Mouse (Mus musculus): Measurements from ENCODE around the gene 6030468B19Rik. TPM values are rescaled to one million over a fixed set of nuclear protein-coding genes. Genes with fewer than 3 reads are reported as not detected.

The 6030468B19Rik gene
- polyA plus RNA-seq, 1 experiment from 2014 or later: not detected

DNA sequence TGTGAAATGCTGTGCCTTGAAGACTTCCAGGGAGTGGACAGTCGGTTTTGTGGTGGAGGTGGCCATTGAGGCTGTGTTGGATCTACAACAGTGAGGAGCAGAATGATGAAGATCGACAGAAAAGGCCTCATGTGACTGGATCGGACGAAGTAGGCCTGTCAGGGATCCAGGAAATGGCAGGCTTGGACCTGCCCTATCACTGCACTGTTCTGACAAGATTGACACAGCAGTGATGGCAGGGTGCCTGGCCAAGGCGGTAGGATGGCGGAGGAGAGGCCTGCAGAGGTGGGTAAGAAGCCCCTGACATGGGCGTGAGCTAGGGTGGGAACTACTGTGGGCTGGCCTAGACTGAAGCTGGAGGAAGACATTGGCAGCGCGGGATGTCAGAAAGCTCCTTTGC, 33.1 kb upstream of the 6030468B19Rik start:
- Histone ChIP-seq H3K36me3 (ENCODE audit: control insufficient read depth, insufficient read depth, low read length) (peaks cover 9% of the 10 kb centered on the region), H3K4me3 (ENCODE audit: low read depth, low read length) (no peak overlapping the region), H3K27ac (ENCODE audit: low read depth, low read length) (no peak overlapping the region), H3K27me3 (ENCODE audit: control insufficient read depth, insufficient read depth, low read length) (no peaks in the 10 kb centered on the region), H3K9me3 (ENCODE audit: control insufficient read depth, low read length) (no peaks in the 10 kb centered on the region), H3K9ac (ENCODE audit: low read depth, low read length) (no peak overlapping the region), H3K4me2 (replicated peaks; ENCODE audit: low read depth, low read length) (no peak overlapping the region), H3K4me1 (replicated peaks; ENCODE audit: control insufficient read depth, insufficient read depth, low read length) (no peaks in the 10 kb centered on the region)
- ATAC-seq (ENCODE audit: low FRiP score): no peak
- no peak for DNase-seq (ENCODE audit: low spot score)
- 93% methylated on average over 9 of the region's 9 CpGs for WGBS

DNA sequence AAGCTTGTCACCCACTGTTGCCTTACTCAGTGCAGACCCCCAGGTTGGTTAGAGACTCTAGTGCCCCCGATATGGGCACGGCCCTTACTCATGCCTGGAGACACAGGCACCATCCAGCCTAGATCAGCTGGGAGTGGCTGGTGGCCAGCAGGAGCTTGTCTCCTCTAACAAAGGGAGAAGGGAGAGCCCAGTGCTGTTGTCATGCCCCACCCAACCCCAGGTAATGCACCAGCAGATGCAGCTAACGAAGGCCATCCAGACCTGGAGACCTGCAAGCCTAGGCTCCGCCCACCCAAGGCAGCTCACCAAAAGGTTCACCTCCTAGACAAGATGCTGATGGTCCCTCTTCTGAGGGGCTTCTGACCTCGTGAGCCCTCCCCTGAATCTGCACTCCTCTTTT, 32.1 kb upstream of the 6030468B19Rik start:
- no peak for ATAC-seq (ENCODE audit: low FRiP score)
- Histone ChIP-seq H3K36me3 (ENCODE audit: control insufficient read depth, insufficient read depth, low read length) (peaks cover 7% of the 10 kb centered on the region; the same call in 1 of the 2 replicates), H3K4me2 (replicated peaks; ENCODE audit: low read depth, low read length) (no peak overlapping the region), H3K9ac (ENCODE audit: low read depth, low read length) (no peak overlapping the region), H3K27ac (ENCODE audit: low read depth, low read length) (no peak overlapping the region), H3K4me3 (ENCODE audit: low read depth, low read length) (no peak overlapping the region), H3K9me3 (ENCODE audit: control insufficient read depth, low read length) (no peaks in the 10 kb centered on the region), H3K27me3 (ENCODE audit: control insufficient read depth, insufficient read depth, low read length) (no peaks in the 10 kb centered on the region), H3K4me1 (replicated peaks; ENCODE audit: control insufficient read depth, insufficient read depth, low read length) (no peaks in the 10 kb centered on the region)
- WGBS: 88% methylated on average over 5 of the region's 5 CpGs
- DNase-seq (ENCODE audit: low spot score): no peak

DNA sequence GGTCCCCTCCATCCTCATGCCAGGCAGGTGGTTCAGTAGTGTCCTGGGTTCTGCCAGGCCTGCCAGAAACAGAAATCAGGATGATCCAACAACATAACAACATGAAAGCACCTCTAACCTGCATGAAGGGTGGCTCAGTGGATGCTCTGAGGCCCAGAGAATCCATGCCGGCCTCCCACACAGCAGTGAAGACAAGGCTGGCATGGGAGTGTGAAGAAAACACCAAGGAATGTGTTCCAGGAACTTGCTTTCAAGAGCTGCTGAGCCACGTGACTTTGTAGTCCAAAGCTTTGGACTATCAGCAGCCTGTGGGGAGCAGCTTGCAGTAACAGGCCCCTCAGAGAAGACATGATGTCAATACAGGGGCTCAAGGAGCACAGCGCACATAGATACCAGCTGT, 31.2 kb upstream of the 6030468B19Rik start:
- DNase-seq (ENCODE audit: low spot score) (no peak), ATAC-seq (ENCODE audit: low FRiP score) (no peak)
- H3K36me3 ChIP-seq (ENCODE audit: control insufficient read depth, insufficient read depth, low read length): 0 out of 2 replicates have a peak, but pooled peaks cover 5% of the 10 kb centered on the region
- H3K9me3 ChIP-seq (ENCODE audit: control insufficient read depth, low read length): no peaks in the 10 kb centered on the region
- WGBS: 93% methylated on average over 3 of the region's 3 CpGs
- no peaks in the 10 kb centered on the region for H3K4me1 ChIP-seq (replicated peaks; ENCODE audit: control insufficient read depth, insufficient read depth, low read length)
- no peak overlapping the region for H3K4me2 ChIP-seq (replicated peaks; ENCODE audit: low read depth, low read length)
- H3K27me3 ChIP-seq (ENCODE audit: control insufficient read depth, insufficient read depth, low read length): no peaks in the 10 kb centered on the region
- H3K27ac ChIP-seq (ENCODE audit: low read depth, low read length): no peak overlapping the region
- no peak overlapping the region for H3K9ac ChIP-seq (ENCODE audit: low read depth, low read length)
- no peak overlapping the region for H3K4me3 ChIP-seq (ENCODE audit: low read depth, low read length)

DNA sequence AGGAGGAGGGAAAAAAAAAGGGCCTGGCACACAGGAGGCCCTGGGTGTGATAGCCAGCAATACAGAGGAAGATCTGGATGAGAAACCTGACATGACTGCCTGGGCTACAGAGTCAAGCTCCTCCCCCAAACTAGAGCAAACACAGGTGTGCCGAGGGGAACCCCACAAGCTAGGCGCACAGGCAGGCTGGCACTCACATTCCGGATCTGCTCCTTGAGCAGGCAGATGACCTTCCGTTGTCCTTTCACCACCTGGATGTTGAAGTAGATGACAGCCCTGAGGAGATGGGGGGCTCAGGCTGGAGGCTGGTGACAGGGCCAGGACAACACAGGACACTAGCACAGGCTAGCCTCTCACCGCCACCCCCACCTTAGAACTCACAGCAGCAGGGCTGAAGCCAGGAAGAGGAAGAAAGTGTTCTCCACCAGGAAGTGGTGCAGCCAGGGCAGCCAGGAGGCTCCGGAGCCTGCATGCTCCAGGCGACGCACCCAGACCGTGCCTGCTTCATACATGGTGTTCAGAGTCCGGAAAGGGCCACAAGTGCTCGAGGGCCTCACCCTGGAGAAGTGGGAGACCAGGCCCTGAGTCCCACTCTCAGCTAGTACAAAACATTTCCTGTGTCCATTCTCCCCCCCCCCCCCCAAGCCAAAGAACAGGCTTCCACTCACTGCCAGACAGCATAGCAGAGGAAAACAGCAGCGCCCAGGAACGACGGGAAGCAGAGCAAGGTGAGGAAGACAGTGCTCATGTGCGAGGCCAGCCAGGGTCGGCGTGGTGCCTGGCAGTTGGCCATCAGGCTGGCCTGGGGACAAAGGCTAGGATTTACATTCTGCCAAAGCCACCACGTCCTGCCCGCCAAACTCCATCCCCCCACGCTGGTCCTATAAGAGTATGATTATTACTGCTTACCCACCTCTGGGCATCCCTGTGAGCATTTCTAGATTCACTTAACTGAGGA, 28.5 kb upstream of the 6030468B19Rik start:
- 0 out of 2 replicates have a peak, but pooled peaks cover 5% of the 10 kb centered on the region for H3K36me3 ChIP-seq (ENCODE audit: control insufficient read depth, insufficient read depth, low read length)
- H3K27ac ChIP-seq (ENCODE audit: low read depth, low read length): 0 out of 2 replicates have a peak overlapping the region, but pooled peaks have one; percentile 4
- WGBS: 87% methylated on average over 20 of the region's 20 CpGs
- H3K4me1 ChIP-seq (replicated peaks; ENCODE audit: control insufficient read depth, insufficient read depth, low read length): no peaks in the 10 kb centered on the region
- ATAC-seq (ENCODE audit: low FRiP score) (no peak), DNase-seq (ENCODE audit: low spot score) (no peak)
- no peaks in the 10 kb centered on the region for H3K9me3 ChIP-seq (ENCODE audit: control insufficient read depth, low read length)
- H3K9ac ChIP-seq (ENCODE audit: low read depth, low read length): no peak overlapping the region
- H3K4me3 ChIP-seq (ENCODE audit: low read depth, low read length): no peak overlapping the region
- no peaks in the 10 kb centered on the region for H3K27me3 ChIP-seq (ENCODE audit: control insufficient read depth, insufficient read depth, low read length)
- no peak overlapping the region for H3K4me2 ChIP-seq (replicated peaks; ENCODE audit: low read depth, low read length)

DNA sequence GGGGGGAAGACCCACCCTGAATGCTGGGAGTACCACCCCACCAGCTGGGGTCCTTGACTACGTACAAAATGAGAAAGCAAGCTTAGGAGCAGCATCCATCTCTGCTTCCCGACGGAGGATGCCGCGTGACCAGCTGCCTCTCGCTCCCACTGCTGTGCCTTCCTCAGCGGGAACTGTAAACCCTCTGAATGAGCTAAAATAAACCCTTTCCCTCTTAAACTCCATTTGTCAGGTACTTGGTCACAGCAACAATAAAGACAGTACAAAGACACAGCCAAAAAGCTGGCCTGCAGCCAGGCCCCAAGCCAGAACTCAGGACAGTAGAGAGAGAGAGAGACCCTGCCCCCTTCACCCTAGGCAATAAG, 27.8 kb upstream of the 6030468B19Rik start:
- Histone ChIP-seq H3K9ac (ENCODE audit: low read depth, low read length) (no peak overlapping the region), H3K27ac (ENCODE audit: low read depth, low read length) (peak overlapping the region; percentile 4; the same call in 1 of the 2 replicates), H3K9me3 (ENCODE audit: control insufficient read depth, low read length) (no peaks in the 10 kb centered on the region), H3K4me3 (ENCODE audit: low read depth, low read length) (no peak overlapping the region), H3K4me1 (replicated peaks; ENCODE audit: control insufficient read depth, insufficient read depth, low read length) (no peaks in the 10 kb centered on the region), H3K36me3 (ENCODE audit: control insufficient read depth, insufficient read depth, low read length) (0 out of 2 replicates have a peak, but pooled peaks cover 4% of the 10 kb centered on the region), H3K4me2 (replicated peaks; ENCODE audit: low read depth, low read length) (no peak overlapping the region), H3K27me3 (ENCODE audit: control insufficient read depth, insufficient read depth, low read length) (no peaks in the 10 kb centered on the region)
- ATAC-seq (ENCODE audit: low FRiP score) (no peak), DNase-seq (ENCODE audit: low spot score) (no peak)
- WGBS: 83% methylated on average over 7 of the region's 7 CpGs

DNA sequence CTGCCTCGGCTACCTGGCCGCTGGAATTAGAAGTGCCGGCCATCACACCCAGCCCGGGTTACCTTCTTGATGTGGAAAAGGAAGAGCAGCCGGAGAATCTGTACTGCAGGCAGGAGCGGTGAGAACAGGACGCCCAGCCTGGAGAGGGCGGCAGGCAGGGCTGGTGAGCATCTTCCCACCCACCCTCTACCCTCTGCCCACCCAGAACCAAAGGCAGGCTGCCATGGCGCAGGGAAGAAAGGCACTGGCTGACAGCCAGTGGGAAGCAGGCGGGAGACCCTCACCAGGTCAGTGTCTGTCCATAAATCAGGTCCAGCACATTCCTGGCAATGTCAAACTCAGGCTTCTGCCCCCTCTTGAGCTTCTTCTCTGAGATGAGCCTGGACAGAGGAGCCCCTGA, 27.1 kb upstream of the 6030468B19Rik start:
- Histone ChIP-seq H3K27me3 (ENCODE audit: control insufficient read depth, insufficient read depth, low read length) (no peaks in the 10 kb centered on the region), H3K4me2 (replicated peaks; ENCODE audit: low read depth, low read length) (no peak overlapping the region), H3K4me3 (ENCODE audit: low read depth, low read length) (no peak overlapping the region), H3K36me3 (ENCODE audit: control insufficient read depth, insufficient read depth, low read length) (no peaks in the 10 kb centered on the region), H3K9ac (ENCODE audit: low read depth, low read length) (no peak overlapping the region), H3K9me3 (ENCODE audit: control insufficient read depth, low read length) (no peaks in the 10 kb centered on the region), H3K27ac (ENCODE audit: low read depth, low read length) (no peak overlapping the region), H3K4me1 (replicated peaks; ENCODE audit: control insufficient read depth, insufficient read depth, low read length) (no peaks in the 10 kb centered on the region)
- ATAC-seq (ENCODE audit: low FRiP score) (no peak), DNase-seq (ENCODE audit: low spot score) (no peak)
- 91% methylated on average over 10 of the region's 10 CpGs for WGBS

DNA sequence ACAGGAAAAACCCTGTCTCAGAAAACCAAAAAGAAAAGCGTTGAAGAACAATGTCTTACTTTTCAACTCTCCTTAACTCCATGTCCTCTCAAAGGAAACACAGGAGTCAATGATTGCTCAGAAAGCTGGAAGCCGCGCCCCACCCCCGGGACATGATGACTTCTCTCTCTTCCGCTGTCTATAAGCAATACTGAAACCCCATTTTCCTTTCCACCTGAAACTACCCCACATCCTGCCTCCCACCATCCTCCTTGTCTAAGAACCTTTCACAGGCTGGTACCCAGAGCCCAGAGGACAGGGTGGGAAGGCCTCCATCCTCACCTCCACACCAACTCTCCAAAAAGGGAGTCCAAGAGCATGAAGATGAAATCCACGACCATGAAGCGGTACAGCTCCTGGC, 25.1 kb upstream of the 6030468B19Rik start:
- H3K4me3 ChIP-seq (ENCODE audit: low read depth, low read length): no peak overlapping the region
- no peaks in the 10 kb centered on the region for H3K9me3 ChIP-seq (ENCODE audit: control insufficient read depth, low read length)
- H3K27ac ChIP-seq (ENCODE audit: low read depth, low read length): no peak overlapping the region
- no peaks in the 10 kb centered on the region for H3K4me1 ChIP-seq (replicated peaks; ENCODE audit: control insufficient read depth, insufficient read depth, low read length)
- no peak for ATAC-seq (ENCODE audit: low FRiP score)
- H3K27me3 ChIP-seq (ENCODE audit: control insufficient read depth, insufficient read depth, low read length): no peaks in the 10 kb centered on the region
- 93% methylated on average over 7 of the region's 7 CpGs for WGBS
- no peak overlapping the region for H3K9ac ChIP-seq (ENCODE audit: low read depth, low read length)
- no peaks in the 10 kb centered on the region for H3K36me3 ChIP-seq (ENCODE audit: control insufficient read depth, insufficient read depth, low read length)
- DNase-seq (ENCODE audit: low spot score): no peak
- no peak overlapping the region for H3K4me2 ChIP-seq (replicated peaks; ENCODE audit: low read depth, low read length)

DNA sequence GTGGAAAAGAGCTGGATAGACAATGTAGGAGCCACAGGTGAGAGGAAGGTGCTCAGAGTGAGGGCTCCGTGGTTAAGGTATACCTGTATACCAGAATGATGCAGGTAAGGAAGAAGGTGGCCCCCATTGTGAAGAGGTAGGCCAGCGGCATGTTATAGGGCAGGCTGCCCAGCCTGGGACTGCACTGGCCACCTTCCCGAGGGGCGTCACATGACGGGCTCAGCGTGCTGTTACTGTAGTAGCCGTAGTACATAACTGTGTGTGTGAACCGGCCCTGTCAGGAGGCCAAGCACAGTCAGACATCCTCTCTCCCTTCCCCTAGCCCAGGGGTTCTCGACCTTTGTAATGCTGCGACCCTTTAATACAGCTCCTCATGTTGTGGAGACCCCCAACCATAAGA, 22.5 kb upstream of the 6030468B19Rik start:
- H3K9ac ChIP-seq (ENCODE audit: low read depth, low read length): no peak overlapping the region
- no peaks in the 10 kb centered on the region for H3K36me3 ChIP-seq (ENCODE audit: control insufficient read depth, insufficient read depth, low read length)
- H3K27me3 ChIP-seq (ENCODE audit: control insufficient read depth, insufficient read depth, low read length): peaks cover under 1% of the 10 kb centered on the region; the same call in 1 of the 2 replicates
- H3K9me3 ChIP-seq (ENCODE audit: control insufficient read depth, low read length): no peaks in the 10 kb centered on the region
- DNase-seq (ENCODE audit: low spot score): no peak
- H3K4me1 ChIP-seq (replicated peaks; ENCODE audit: control insufficient read depth, insufficient read depth, low read length): peaks cover 9% of the 10 kb centered on the region
- no peak overlapping the region for H3K27ac ChIP-seq (ENCODE audit: low read depth, low read length)
- H3K4me2 ChIP-seq (replicated peaks; ENCODE audit: low read depth, low read length): no peak overlapping the region
- no peak overlapping the region for H3K4me3 ChIP-seq (ENCODE audit: low read depth, low read length)
- no peak for ATAC-seq (ENCODE audit: low FRiP score)
- 92% methylated on average over 10 of the region's 10 CpGs for WGBS

DNA sequence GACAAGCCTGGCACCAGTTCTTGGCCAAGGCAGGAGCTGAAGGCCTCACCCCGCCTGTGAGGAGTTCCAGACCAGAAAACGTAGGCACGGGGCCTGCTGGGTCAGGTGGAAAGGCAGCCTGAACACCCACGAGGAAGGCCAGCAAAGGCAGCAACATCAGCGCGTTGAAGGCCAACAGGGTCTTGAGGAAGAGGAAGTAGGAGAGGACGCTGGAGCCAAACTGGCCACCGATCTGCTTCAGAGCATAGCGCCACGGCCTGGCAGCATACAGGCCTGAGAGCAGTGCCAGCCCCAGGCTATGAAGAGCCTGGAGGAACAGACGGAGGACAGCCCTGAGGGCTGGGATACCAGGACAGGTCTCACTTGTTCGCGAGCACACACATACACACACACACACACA, 21.9 kb upstream of the 6030468B19Rik start:
- H3K36me3 ChIP-seq (ENCODE audit: control insufficient read depth, insufficient read depth, low read length): no peaks in the 10 kb centered on the region
- no peak overlapping the region for H3K9ac ChIP-seq (ENCODE audit: low read depth, low read length)
- H3K27ac ChIP-seq (ENCODE audit: low read depth, low read length): no peak overlapping the region
- WGBS: 93% methylated on average over 13 of the region's 13 CpGs
- ATAC-seq (ENCODE audit: low FRiP score): no peak
- H3K27me3 ChIP-seq (ENCODE audit: control insufficient read depth, insufficient read depth, low read length): peaks cover 7% of the 10 kb centered on the region; the same call in 1 of the 2 replicates
- DNase-seq (ENCODE audit: low spot score): no peak
- peaks cover 14% of the 10 kb centered on the region for H3K4me1 ChIP-seq (replicated peaks; ENCODE audit: control insufficient read depth, insufficient read depth, low read length)
- no peak overlapping the region for H3K4me3 ChIP-seq (ENCODE audit: low read depth, low read length)
- no peak overlapping the region for H3K4me2 ChIP-seq (replicated peaks; ENCODE audit: low read depth, low read length)
- no peaks in the 10 kb centered on the region for H3K9me3 ChIP-seq (ENCODE audit: control insufficient read depth, low read length)

All from hindbrain, embryonic 11.5 days (tissue).